Mouse (Mus musculus): ENCODE data around the gene Tfap2d. TPM values are rescaled to one million over a fixed set of nuclear protein-coding genes. Genes with fewer than 3 reads are reported as not detected.

Gene Tfap2d
- not detected in 2 replicates for polyA plus RNA-seq (2014; fragmentation: Nextera tagmentation; extraction: Ambion mirVana)

DNA sequence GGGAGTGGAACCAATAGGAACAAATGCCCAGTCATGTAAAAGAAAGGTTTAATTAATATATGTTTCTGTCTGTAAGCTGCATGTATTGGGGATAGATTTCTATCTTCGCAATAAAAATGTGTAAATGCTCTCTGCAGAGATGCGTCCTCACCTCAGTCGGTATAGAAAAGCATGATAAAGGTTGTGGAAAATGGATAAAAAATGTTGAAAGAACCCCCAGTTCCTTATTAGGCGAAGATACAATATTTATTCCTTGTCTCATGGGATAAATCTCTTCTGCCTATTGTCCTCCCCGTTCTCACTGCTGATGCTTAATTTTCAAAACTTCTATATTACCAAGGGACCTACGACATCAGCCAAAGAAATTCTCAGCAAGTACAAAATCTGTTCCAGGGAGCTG is at the start of gene Tfap2d:
Gene Tfap2d, plus strand, starts transcription at position 392 of the 400 bp plus-strand sequence.
- 8% methylated on average over 6 of the region's 6 CpGs for WGBS

DNA sequence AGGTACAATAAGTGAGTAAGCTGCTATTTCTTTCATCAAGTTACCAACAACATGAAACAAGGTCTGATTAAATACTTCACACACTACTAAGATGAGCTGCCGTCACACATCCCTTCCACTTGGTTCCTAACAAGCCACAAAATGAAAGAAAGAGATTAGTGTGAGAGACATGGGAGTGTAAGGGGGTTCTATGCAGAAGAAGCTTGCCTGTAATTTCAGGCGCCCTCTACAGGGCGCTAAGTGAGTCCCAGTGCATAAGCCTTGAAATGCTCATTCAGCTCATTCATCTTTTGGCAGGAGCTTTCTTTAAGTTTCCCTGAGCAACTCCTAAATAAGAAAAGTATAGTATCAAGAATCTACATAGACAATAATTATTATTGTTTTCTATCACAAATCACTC is 46.5 kb upstream of the Tfap2d start:
- no peak overlapping the region for H3K4me2 ChIP-seq (ENCODE audit: low read length)
- no peak overlapping the region for H3K4me3 ChIP-seq (ENCODE audit: control insufficient read depth in 1 of 2, insufficient read depth in 1 of 2, low read depth in 1 of 2, low read length in 2 of 2)
- no peaks in the 10 kb centered on the region for H3K4me1 ChIP-seq (ENCODE audit: control insufficient read depth in 2 of 2, insufficient read depth in 2 of 2, low read length in 2 of 2)
- no peak for ATAC-seq (ENCODE audit: insufficient number of reproducible peaks, insufficient read depth, low FRiP score, low read depth)
- no peaks in the 10 kb centered on the region for H3K9me3 ChIP-seq (ENCODE audit: control insufficient read depth, low read length)
- H3K36me3 ChIP-seq (ENCODE audit: control insufficient read depth, insufficient read depth, low read length), result no peaks in the 10 kb centered on the region
- no peaks in the 10 kb centered on the region for H3K27me3 ChIP-seq (ENCODE audit: control insufficient read depth, insufficient read depth, low read length)
- H3K9ac ChIP-seq (ENCODE audit: low read length), result no peak overlapping the region
- WGBS, result 7% methylated on average over 3 of the region's 3 CpGs
- no peak overlapping the region for H3K27ac ChIP-seq (replicated peaks in 1 of 2; ENCODE audit: control insufficient read depth in 1 of 2, insufficient read depth in 1 of 2, low read depth in 2 of 2, low read length in 2 of 2)

More for the DNA sequence above, at the start of gene Tfap2d:
- no peak within 1 kb of the TSS for H3K4me3 ChIP-seq (ENCODE audit: control insufficient read depth in 1 of 2, insufficient read depth in 1 of 2, low read depth in 1 of 2, low read length in 2 of 2)
- H3K27ac ChIP-seq (replicated peaks in 1 of 2; ENCODE audit: control insufficient read depth in 1 of 2, insufficient read depth in 1 of 2, low read depth in 2 of 2, low read length in 2 of 2), result no peak within 1 kb of the TSS
- no peak within 1 kb of the TSS for H3K4me2 ChIP-seq (ENCODE audit: low read length)
- H3K9ac ChIP-seq (ENCODE audit: low read length), result no peak within 1 kb of the TSS
- no peaks in the 10 kb centered on the region for H3K9me3 ChIP-seq (ENCODE audit: control insufficient read depth, low read length)
- no peaks in the 10 kb centered on the region for H3K36me3 ChIP-seq (ENCODE audit: control insufficient read depth, insufficient read depth, low read length)
- no peaks in the 10 kb centered on the region for H3K4me1 ChIP-seq (ENCODE audit: control insufficient read depth in 2 of 2, insufficient read depth in 2 of 2, low read length in 2 of 2)
- peaks cover 91% of the 10 kb centered on the region for H3K27me3 ChIP-seq (ENCODE audit: control insufficient read depth, insufficient read depth, low read length)
- ATAC-seq (ENCODE audit: insufficient number of reproducible peaks, insufficient read depth, low FRiP score, low read depth), result no peak

DNA sequence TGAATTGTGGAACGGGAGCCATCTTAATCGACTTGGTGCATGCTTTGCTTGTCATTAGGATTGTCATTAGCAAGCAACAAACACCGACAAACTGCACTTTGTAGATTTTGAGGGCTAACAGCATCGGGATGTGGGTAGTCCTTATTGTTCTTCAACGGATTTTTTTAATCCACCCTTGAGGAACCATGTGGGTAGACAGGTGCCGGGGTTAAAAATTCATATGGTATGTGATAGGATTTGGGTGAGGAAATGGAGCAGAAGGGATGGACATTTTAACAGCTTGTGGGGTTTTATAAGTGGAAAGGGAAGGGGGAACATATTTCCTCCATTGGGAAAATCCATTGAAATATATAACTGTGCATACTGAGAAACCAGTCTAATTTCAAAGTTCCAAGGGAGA is 46.0 kb upstream of the Tfap2d start:
- no peak overlapping the region for H3K4me3 ChIP-seq (ENCODE audit: control insufficient read depth in 1 of 2, insufficient read depth in 1 of 2, low read depth in 1 of 2, low read length in 2 of 2)
- H3K9me3 ChIP-seq (ENCODE audit: control insufficient read depth, low read length), result no peaks in the 10 kb centered on the region
- 66% methylated on average over 6 of the region's 6 CpGs for WGBS
- H3K27me3 ChIP-seq (ENCODE audit: control insufficient read depth, insufficient read depth, low read length), result no peaks in the 10 kb centered on the region
- no peak overlapping the region for H3K4me2 ChIP-seq (ENCODE audit: low read length)
- H3K27ac ChIP-seq (replicated peaks in 1 of 2; ENCODE audit: control insufficient read depth in 1 of 2, insufficient read depth in 1 of 2, low read depth in 2 of 2, low read length in 2 of 2), result no peak overlapping the region
- no peak overlapping the region for H3K9ac ChIP-seq (ENCODE audit: low read length)
- no peaks in the 10 kb centered on the region for H3K36me3 ChIP-seq (ENCODE audit: control insufficient read depth, insufficient read depth, low read length)
- H3K4me1 ChIP-seq (ENCODE audit: control insufficient read depth in 2 of 2, insufficient read depth in 2 of 2, low read length in 2 of 2), result no peaks in the 10 kb centered on the region
- no peak for ATAC-seq (ENCODE audit: insufficient number of reproducible peaks, insufficient read depth, low FRiP score, low read depth)

DNA sequence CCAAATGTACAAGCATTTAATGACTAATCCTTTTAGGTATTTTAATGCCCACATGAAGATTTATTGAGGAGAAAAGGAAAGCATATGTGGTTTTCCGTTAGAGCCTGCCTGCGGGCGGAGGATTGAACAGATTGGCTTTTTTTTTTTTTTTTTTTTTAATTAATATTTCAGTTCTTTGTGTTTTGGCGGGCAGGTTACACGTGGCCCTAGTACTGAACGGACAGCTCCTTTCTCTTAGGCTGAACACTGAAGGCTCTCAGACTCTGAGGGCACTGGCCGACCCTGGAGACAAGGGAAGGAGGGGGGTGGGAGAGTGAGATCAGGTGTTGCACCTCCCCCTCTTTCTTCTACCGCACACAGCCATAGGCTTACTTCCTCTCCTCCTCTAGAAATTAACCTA is 14.7 kb upstream of the Tfap2d start:
- no peaks in the 10 kb centered on the region for H3K9me3 ChIP-seq (ENCODE audit: control insufficient read depth, low read length)

DNA sequence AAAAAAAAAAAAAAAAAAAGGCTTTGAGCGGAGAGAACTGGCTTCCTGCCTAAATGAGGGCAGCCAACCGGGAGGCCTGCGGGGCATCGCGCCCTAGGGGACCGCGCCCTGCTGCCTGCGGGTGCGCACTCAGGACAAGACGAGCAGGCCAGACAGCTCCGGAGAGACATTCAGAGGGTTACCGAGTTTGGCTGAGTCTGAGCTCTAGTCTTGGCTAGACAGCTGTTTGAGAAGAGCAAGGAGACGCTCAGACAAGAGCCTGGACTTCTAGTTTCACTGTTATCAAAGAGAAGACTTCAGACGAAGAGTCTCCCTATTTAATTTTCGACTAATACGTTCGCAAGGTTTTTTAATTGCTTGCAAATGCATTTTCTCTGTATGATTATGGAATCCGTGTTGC is 5.9 kb upstream of the Tfap2d start:
- peaks cover 54% of the 10 kb centered on the region for H3K27me3 ChIP-seq (ENCODE audit: control insufficient read depth, insufficient read depth, low read length)

More for the DNA sequence above, 14.7 kb upstream of the Tfap2d start:
- Histone ChIP-seq H3K36me3 (ENCODE audit: control insufficient read depth, insufficient read depth, low read length) (no peaks in the 10 kb centered on the region), H3K9ac (ENCODE audit: low read length) (no peak overlapping the region), H3K4me1 (ENCODE audit: control insufficient read depth in 2 of 2, insufficient read depth in 2 of 2, low read length in 2 of 2) (no peaks in the 10 kb centered on the region), H3K4me2 (ENCODE audit: low read length) (no peak overlapping the region), H3K27me3 (ENCODE audit: control insufficient read depth, insufficient read depth, low read length) (no peaks in the 10 kb centered on the region), H3K4me3 (ENCODE audit: control insufficient read depth in 1 of 2, insufficient read depth in 1 of 2, low read depth in 1 of 2, low read length in 2 of 2) (no peak overlapping the region), H3K27ac (replicated peaks in 1 of 2; ENCODE audit: control insufficient read depth in 1 of 2, insufficient read depth in 1 of 2, low read depth in 2 of 2, low read length in 2 of 2) (no peak overlapping the region)
- ATAC-seq (ENCODE audit: insufficient number of reproducible peaks, insufficient read depth, low FRiP score, low read depth), result no peak
- 6% methylated on average over 8 of the region's 8 CpGs for WGBS

DNA sequence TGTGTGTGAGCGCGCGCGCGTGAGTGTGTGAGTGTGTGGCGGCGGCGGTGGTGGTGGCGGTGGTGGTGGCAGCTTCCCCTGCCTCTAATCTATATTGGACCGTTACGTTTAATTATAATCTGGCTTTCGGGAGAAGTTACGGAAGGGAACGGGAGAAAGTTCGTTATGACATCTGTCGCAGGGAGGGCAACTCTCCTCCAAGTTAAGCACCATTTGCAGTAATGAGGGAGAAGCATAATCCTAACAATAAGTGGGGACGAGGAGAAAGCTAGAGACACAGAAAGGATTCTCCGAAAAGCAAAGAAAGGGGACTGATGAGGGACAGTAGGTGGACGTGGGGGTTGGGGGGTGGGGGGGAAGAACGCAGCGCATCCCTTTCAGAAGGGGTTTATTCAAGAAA is 494 bp downstream of the Tfap2d start:
- Histone ChIP-seq H3K27ac (replicated peaks in 1 of 2; ENCODE audit: control insufficient read depth in 1 of 2, insufficient read depth in 1 of 2, low read depth in 2 of 2, low read length in 2 of 2) (no peak overlapping the region), H3K4me2 (ENCODE audit: low read length) (no peak overlapping the region), H3K9ac (ENCODE audit: low read length) (no peak overlapping the region), H3K27me3 (ENCODE audit: control insufficient read depth, insufficient read depth, low read length) (peaks cover 93% of the 10 kb centered on the region), H3K9me3 (ENCODE audit: control insufficient read depth, low read length) (no peaks in the 10 kb centered on the region), H3K4me1 (ENCODE audit: control insufficient read depth in 2 of 2, insufficient read depth in 2 of 2, low read length in 2 of 2) (no peaks in the 10 kb centered on the region), H3K36me3 (ENCODE audit: control insufficient read depth, insufficient read depth, low read length) (no peaks in the 10 kb centered on the region), H3K4me3 (ENCODE audit: control insufficient read depth in 1 of 2, insufficient read depth in 1 of 2, low read depth in 1 of 2, low read length in 2 of 2) (no peak overlapping the region)
- WGBS, result 1% methylated on average over 21 of the region's 21 CpGs
- ATAC-seq (ENCODE audit: insufficient number of reproducible peaks, insufficient read depth, low FRiP score, low read depth), result no peak

More for the DNA sequence above, 5.9 kb upstream of the Tfap2d start:
- under 1% methylated on average over 18 of the region's 18 CpGs for WGBS
- H3K27ac ChIP-seq (replicated peaks in 1 of 2; ENCODE audit: control insufficient read depth in 1 of 2, insufficient read depth in 1 of 2, low read depth in 2 of 2, low read length in 2 of 2), result no peak overlapping the region
- H3K4me1 ChIP-seq (ENCODE audit: control insufficient read depth in 2 of 2, insufficient read depth in 2 of 2, low read length in 2 of 2), result no peaks in the 10 kb centered on the region
- H3K36me3 ChIP-seq (ENCODE audit: control insufficient read depth, insufficient read depth, low read length), result no peaks in the 10 kb centered on the region
- no peaks in the 10 kb centered on the region for H3K9me3 ChIP-seq (ENCODE audit: control insufficient read depth, low read length)
- ATAC-seq (ENCODE audit: insufficient number of reproducible peaks, insufficient read depth, low FRiP score, low read depth), result no peak
- no peak overlapping the region for H3K9ac ChIP-seq (ENCODE audit: low read length)
- no peak overlapping the region for H3K4me3 ChIP-seq (ENCODE audit: control insufficient read depth in 1 of 2, insufficient read depth in 1 of 2, low read depth in 1 of 2, low read length in 2 of 2)
- H3K4me2 ChIP-seq (ENCODE audit: low read length), result no peak overlapping the region

DNA sequence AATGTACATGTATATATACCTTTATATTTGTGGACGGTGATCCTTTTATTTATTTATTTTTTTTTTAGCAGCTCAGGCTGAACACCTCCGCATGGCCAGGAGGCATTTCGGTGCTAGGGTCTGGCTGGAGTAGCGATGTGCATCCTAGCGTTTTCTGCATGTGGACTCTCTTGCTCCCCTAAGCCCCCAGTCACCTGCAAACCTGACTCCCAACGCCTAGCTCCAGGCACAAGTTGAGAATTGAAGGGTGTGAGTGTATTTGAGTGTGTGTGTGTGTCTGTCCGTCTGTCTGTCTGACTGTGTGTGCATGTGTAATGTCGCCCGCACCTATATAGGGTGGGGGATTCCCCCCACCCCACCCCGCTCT is 937 bp downstream of the Tfap2d start:
- Histone ChIP-seq H3K9ac (ENCODE audit: low read length) (no peak overlapping the region), H3K27ac (replicated peaks in 1 of 2; ENCODE audit: control insufficient read depth in 1 of 2, insufficient read depth in 1 of 2, low read depth in 2 of 2, low read length in 2 of 2) (no peak overlapping the region), H3K4me2 (ENCODE audit: low read length) (no peak overlapping the region), H3K27me3 (ENCODE audit: control insufficient read depth, insufficient read depth, low read length) (peaks cover 93% of the 10 kb centered on the region), H3K4me1 (ENCODE audit: control insufficient read depth in 2 of 2, insufficient read depth in 2 of 2, low read length in 2 of 2) (no peaks in the 10 kb centered on the region), H3K4me3 (ENCODE audit: control insufficient read depth in 1 of 2, insufficient read depth in 1 of 2, low read depth in 1 of 2, low read length in 2 of 2) (no peak overlapping the region), H3K9me3 (ENCODE audit: control insufficient read depth, low read length) (no peaks in the 10 kb centered on the region), H3K36me3 (ENCODE audit: control insufficient read depth, insufficient read depth, low read length) (no peaks in the 10 kb centered on the region)
- no peak for ATAC-seq (ENCODE audit: insufficient number of reproducible peaks, insufficient read depth, low FRiP score, low read depth)
- WGBS, result 2% methylated on average over 10 of the region's 10 CpGs

DNA sequence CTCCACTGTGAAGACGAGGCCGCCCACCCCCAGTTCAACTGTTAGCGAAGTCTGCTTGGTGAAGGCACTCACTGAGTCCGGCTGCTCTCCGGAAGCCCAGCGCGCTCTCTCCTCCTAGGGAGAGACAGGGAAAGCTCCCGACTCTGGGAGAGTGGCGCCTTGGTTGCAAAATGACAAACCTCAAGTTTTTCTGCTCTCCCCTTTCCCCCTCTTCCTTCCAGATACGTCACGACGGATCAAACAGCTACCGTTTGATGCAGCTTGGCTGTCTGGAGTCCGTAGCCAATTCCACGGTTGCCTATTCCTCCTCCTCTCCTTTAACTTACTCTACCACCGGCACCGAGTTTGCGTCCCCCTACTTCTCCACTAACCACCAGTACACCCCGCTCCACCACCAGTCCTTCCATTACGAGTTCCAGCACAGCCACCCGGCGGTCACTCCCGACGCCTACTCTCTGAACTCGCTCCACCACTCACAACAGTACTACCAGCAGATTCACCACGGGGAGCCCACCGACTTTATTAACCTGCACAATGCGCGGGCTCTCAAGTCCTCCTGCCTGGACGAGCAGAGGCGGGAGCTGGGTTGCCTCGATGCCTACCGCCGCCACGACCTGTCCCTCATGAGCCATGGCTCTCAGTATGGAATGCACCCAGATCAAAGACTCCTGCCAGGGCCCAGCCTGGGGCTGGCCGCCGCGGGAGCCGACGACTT is 1.5 kb downstream of the Tfap2d start:
- ATAC-seq (ENCODE audit: insufficient number of reproducible peaks, insufficient read depth, low FRiP score, low read depth), result no peak
- H3K27ac ChIP-seq (replicated peaks in 1 of 2; ENCODE audit: control insufficient read depth in 1 of 2, insufficient read depth in 1 of 2, low read depth in 2 of 2, low read length in 2 of 2), result no peak overlapping the region
- H3K9me3 ChIP-seq (ENCODE audit: control insufficient read depth, low read length), result no peaks in the 10 kb centered on the region
- no peaks in the 10 kb centered on the region for H3K36me3 ChIP-seq (ENCODE audit: control insufficient read depth, insufficient read depth, low read length)
- WGBS, result under 1% methylated on average over 40 of the region's 40 CpGs
- no peak overlapping the region for H3K9ac ChIP-seq (ENCODE audit: low read length)
- no peaks in the 10 kb centered on the region for H3K4me1 ChIP-seq (ENCODE audit: control insufficient read depth in 2 of 2, insufficient read depth in 2 of 2, low read length in 2 of 2)
- H3K4me3 ChIP-seq (ENCODE audit: control insufficient read depth in 1 of 2, insufficient read depth in 1 of 2, low read depth in 1 of 2, low read length in 2 of 2), result no peak overlapping the region
- H3K4me2 ChIP-seq (ENCODE audit: low read length), result no peak overlapping the region
- peaks cover 97% of the 10 kb centered on the region for H3K27me3 ChIP-seq (ENCODE audit: control insufficient read depth, insufficient read depth, low read length)

Measured in heart, embryonic 14.5 days (tissue).